Mouse (Mus musculus): Measurements from ENCODE around the gene Disc1. TPM values are rescaled to one million over a fixed set of nuclear protein-coding genes. Genes with fewer than 3 reads are reported as not detected.

The Disc1 gene
- total RNA-seq, 2 experiments from 2014 or later: 0.84 to 1.3 TPM

GRCm38 (mm10) chr8:125043394-125043793 lies 10.6 kb upstream of the Disc1 start:
- peak overlapping the region; percentile 71 for H3K27ac ChIP-seq
- intact Hi-C loops (cut with DNase I): no loop called here
- no peak for DNase-seq
- H3K4me3 ChIP-seq: no peak overlapping the region
- TF ChIP-seq CTCF (IDR thresholded peaks at IDR 0.05): no peak

DNA sequence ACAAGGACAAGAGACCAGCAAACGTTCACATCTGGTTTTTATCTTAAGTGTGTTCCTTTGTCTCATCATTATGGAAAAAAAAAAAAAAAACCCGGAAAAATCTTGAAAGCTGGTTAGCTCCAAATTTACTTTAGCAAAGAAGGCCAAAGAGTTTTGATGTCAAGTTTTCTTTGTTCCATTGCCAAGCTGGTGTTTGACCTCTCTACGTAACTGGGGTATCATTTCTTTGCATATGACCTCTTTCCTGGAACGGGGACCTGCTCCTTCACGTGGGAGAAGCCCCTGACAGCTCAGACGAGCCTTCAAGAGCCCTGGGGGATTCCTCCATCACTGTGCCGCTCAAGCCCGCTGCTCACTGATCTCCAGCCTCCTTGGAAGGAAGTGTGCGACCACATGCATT lies 10.1 kb upstream of the Disc1 start:
- 0 out of 2 replicates have a peak overlapping the region, but pooled peaks have one; percentile 17 for H3K4me3 ChIP-seq
- peak overlapping the region; percentile 79 for H3K27ac ChIP-seq
- TF ChIP-seq CTCF (IDR thresholded peaks at IDR 0.05): no peak
- intact Hi-C loops (cut with DNase I): no loop called here
- no peak for DNase-seq

- intact Hi-C loops (cut with DNase I): no loop called here
- no peak for DNase-seq
- TF ChIP-seq CTCF (IDR thresholded peaks at IDR 0.05): peak; percentile 35; the same call in 1 of the 2 replicates
- Histone ChIP-seq H3K4me3 (no peak overlapping the region), H3K27ac (no peak overlapping the region)
These were observed 8.2 kb upstream of the Disc1 start for GRCm38 (mm10) chr8:125045760-125046159.

GRCm38 (mm10) chr8:125049051-125049750 lies 4.8 kb upstream of the Disc1 start:
- intact Hi-C loops (cut with DNase I): no loop called here
- TF ChIP-seq CTCF (IDR thresholded peaks at IDR 0.05): no peak
- DNase-seq: peak; percentile 77
- Histone ChIP-seq H3K4me3 (no peak overlapping the region), H3K27ac (0 out of 2 replicates have a peak overlapping the region, but pooled peaks have one; percentile 16)

DNA sequence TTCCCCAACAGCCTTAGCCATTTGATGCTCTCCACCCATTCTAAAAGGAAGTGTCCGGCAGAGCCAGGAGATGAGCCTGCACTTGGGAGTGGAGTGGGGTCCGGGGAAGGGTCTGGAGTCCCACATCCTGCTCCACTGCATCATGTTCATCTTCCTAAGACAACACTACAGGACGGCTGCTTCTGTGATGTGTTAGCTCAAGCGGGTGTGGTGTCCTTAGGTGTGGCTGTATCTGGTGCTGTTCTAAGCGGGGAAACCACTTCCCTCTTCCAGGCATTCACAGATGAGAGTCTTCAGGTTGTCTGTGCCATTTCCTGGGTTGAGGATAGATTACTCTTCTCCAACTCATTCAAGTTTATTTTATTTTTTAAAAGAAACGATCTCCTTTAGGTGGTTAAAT lies 4.2 kb upstream of the Disc1 start:
- intact Hi-C loops (cut with DNase I): no loop called here
- no peak for DNase-seq
- Histone ChIP-seq H3K27ac (0 out of 2 replicates have a peak overlapping the region, but pooled peaks have one; percentile 16), H3K4me3 (no peak overlapping the region)
- no peak for TF ChIP-seq CTCF (IDR thresholded peaks at IDR 0.05)

DNA sequence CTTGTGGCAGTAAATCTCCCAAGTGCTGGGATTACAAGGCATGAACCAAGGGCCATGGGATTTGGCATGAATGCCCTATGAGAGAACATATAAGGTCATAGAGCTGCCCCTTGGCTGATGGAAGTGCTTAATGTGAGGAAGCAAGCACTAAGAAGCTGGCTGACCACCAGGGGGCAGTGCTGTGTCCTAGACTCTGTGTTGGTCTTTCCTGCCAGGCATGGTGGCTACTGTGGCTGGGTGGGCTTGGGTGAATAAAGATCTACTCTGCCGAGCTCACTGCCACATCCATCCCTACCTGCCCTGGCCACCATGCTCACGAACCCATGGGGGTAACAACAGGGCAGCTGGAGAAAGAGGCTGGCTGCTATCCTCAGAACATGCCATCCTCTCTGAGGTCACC lies 2.0 kb upstream of the Disc1 start:
- TF ChIP-seq CTCF (IDR thresholded peaks at IDR 0.05): peak; percentile 71
- intact Hi-C loops (cut with DNase I): no loop called here
- Histone ChIP-seq H3K4me3 (no peak overlapping the region), H3K27ac (no peak overlapping the region)
- peak; percentile 78 for DNase-seq

GRCm38 (mm10) chr8:125054436-125054810 lies 428 bp downstream of the Disc1 start:
- no peak for TF ChIP-seq CTCF (IDR thresholded peaks at IDR 0.05)
- Histone ChIP-seq H3K27ac (peak overlapping the region; percentile 79), H3K4me3 (peak overlapping the region; percentile 81)
- peak; percentile 64 for DNase-seq
- intact Hi-C loops (cut with DNase I): no loop called here

DNA sequence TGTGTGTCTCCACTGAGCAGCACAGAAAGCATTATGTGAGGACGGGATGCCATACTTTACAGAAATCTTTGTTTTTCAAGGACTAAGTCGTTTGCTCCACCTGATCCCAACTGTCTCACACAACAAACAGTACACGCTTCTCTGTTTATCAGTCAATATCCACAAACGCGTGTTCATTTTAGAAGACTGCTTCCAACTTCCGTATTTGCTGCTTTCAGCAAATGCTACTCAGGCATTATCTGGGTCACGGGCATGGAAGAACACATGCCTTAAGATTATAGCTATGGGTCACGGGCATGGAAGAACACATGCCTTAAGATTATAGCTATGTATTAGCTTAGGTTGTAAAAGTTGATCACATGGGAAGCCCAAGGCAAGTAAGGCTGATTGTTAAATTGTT lies 6.9 kb downstream of the Disc1 start:
- intact Hi-C loops (cut with DNase I): loop anchor here (10.0 kb wide), 1 partner anchor 504 kb away; the partner anchor contains the start of gene Sipa1l2
- Histone ChIP-seq H3K27ac (no peak overlapping the region), H3K4me3 (no peak overlapping the region)
- no peak for TF ChIP-seq CTCF (IDR thresholded peaks at IDR 0.05)
- DNase-seq: no peak

DNA sequence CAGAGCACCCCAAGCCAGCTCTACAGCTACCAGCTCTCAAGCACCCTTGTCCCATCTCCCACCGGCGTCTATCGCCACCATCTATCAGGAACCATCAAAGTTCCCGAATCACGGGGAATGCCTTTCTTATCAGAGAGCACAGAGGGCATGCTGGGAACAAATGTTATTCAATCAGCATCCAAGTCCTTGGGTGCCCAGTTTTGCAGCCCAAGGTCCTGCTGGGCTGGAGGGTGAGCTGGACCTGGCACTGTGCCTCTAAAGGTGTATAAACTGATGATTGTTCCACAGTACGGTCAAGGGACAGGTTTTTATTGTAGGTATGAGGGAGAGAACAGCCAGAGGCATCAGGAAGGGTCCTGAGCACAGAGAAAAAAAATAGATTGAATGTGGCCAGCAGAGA lies 11.6 kb downstream of the Disc1 start:
- intact Hi-C loops (cut with DNase I): loop anchor here (5.0 to 10.0 kb wide), 2 partner anchors 102 to 499 kb away; partner anchors contain the start of gene Sipa1l2
- no peak for DNase-seq
- Histone ChIP-seq H3K27ac (no peak overlapping the region), H3K4me3 (no peak overlapping the region)
- TF ChIP-seq CTCF (IDR thresholded peaks at IDR 0.05): no peak

GRCm38 (mm10) chr8:125066913-125067595 lies 13.1 kb downstream of the Disc1 start:
- Histone ChIP-seq H3K27ac (peak overlapping the region; percentile 81), H3K4me3 (peak overlapping the region; percentile 62)
- peak; percentile 77 for TF ChIP-seq CTCF (IDR thresholded peaks at IDR 0.05)
- peak; percentile 75 for DNase-seq
- intact Hi-C loops (cut with DNase I): loop anchor here (5.0 to 10.0 kb wide), 2 partner anchors 100 to 498 kb away; partner anchors contain the start of gene Sipa1l2

DNA sequence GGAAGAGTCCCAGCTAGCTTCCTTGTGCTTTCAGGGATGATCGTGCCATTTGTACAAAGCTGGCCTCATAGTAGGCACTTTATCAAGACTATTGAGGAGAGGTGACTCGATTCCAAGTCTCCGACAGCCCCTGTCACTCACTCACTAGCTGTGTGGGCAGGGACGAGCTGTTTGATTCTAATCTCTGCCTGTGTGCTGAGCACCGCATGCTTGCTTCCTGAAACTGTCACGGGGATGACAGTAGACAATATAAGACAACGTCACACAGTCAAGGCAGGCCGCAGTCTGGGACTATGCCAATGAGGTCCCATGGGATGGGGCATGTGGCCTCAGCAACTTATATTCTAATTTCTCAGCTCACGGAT lies 13.6 kb downstream of the Disc1 start:
- peak overlapping the region; percentile 81 for H3K27ac ChIP-seq
- no peak for TF ChIP-seq CTCF (IDR thresholded peaks at IDR 0.05)
- H3K4me3 ChIP-seq: peak overlapping the region; percentile 62
- intact Hi-C loops (cut with DNase I): loop anchor here (5.0 to 10.0 kb wide), 2 partner anchors 100 to 497 kb away; partner anchors contain the start of gene Sipa1l2
- DNase-seq: peak; percentile 51

- H3K27ac ChIP-seq: peak overlapping the region; percentile 81
- H3K4me3 ChIP-seq: no peak overlapping the region
- DNase-seq: no peak
- intact Hi-C loops (cut with DNase I): loop anchor here (5.0 to 10.0 kb wide), 2 partner anchors 99 to 496 kb away; partner anchors contain the start of gene Sipa1l2
- TF ChIP-seq CTCF (IDR thresholded peaks at IDR 0.05): peak; percentile 46
These were observed 14.3 kb downstream of the Disc1 start for GRCm38 (mm10) chr8:125068146-125068905.
